Mouse (Mus musculus) right cerebral cortex, adult 2 months (tissue): ENCODE results near the gene Mcam.
A peak's percentile ranks its signal among the peaks of the same experiment; 100 is the strongest.

Experiments used
- DNase-seq, 2 experiments: peaks; one replicate each; pipeline ENCODE4 v3.0.0; 2021 to 2022; ENCODE audit warnings: low spot score in 2 of 2

The Mcam gene

GRCm38 (mm10) chr9:44135731-44136411 lies 1.6 kb downstream of the Mcam start:
- no peak for DNase-seq

GRCm38 (mm10) chr9:44137846-44138245 lies 3.6 kb downstream of the Mcam start:
- DNase-seq = no peak

GRCm38 (mm10) chr9:44141951-44142350 lies 7.7 kb downstream of the Mcam start:
- DNase-seq = no peak

- no peak for DNase-seq
Observed at GRCm38 (mm10) chr9:44143421-44143820, 9.2 kb downstream of the Mcam start.

- DNase-seq = no peak
Observed at GRCm38 (mm10) chr9:44144023-44144717, 9.9 kb downstream of the Mcam start.

- no peak for DNase-seq
Observed at GRCm38 (mm10) chr9:44144718-44145060, 10.4 kb downstream of the Mcam start.

GRCm38 (mm10) chr9:44147290-44147689 lies 13.0 kb downstream of the Mcam start:
- DNase-seq = no peak

GRCm38 (mm10) chr9:44159886-44160285 lies 25.6 kb downstream of the Mcam start:
- DNase-seq = no peak

- no peak for DNase-seq
Observed at GRCm38 (mm10) chr9:44168931-44169330, 34.7 kb downstream of the Mcam start.

GRCm38 (mm10) chr9:44170691-44171151 lies 36.5 kb downstream of the Mcam start:
- DNase-seq = no peak

GRCm38 (mm10) chr9:44175556-44175955 lies 41.3 kb downstream of the Mcam start:
- no peak for DNase-seq

- no peak for DNase-seq
Observed at GRCm38 (mm10) chr9:44175957-44176356, 41.7 kb downstream of the Mcam start.

- DNase-seq = no peak
Observed at GRCm38 (mm10) chr9:44177405-44177804, 43.1 kb downstream of the Mcam start.

- DNase-seq = no peak
Observed at GRCm38 (mm10) chr9:44178389-44178788, 44.1 kb downstream of the Mcam start.

- DNase-seq = no peak
Observed at GRCm38 (mm10) chr9:44178811-44179210, 44.5 kb downstream of the Mcam start.

GRCm38 (mm10) chr9:44181537-44181936 lies 47.3 kb downstream of the Mcam start:
- no peak for DNase-seq

GRCm38 (mm10) chr9:44182260-44182659 lies 48.0 kb downstream of the Mcam start:
- peak in 1 of 2 experiments; percentile 33 for DNase-seq

- peak; percentile 48 to 52 for DNase-seq
Observed at GRCm38 (mm10) chr9:44188223-44188622, 54.0 kb downstream of the Mcam start.

GRCm38 (mm10) chr9:44191166-44191565 lies 56.9 kb downstream of the Mcam start:
- no peak for DNase-seq

- no peak for DNase-seq
Observed at GRCm38 (mm10) chr9:44192312-44192711, 58.0 kb downstream of the Mcam start.
